Mouse (Mus musculus) spleen, adult 2 months (tissue): Measurements from ENCODE around the gene Dpp6. TPM values are rescaled to one million over a fixed set of nuclear protein-coding genes. Genes with fewer than 3 reads are reported as not detected.

Experiments
- DNase-seq, 2 experiments: peaks; one replicate each; pipeline versions ENCODE4 v3.0.0 to v3.0.0-alpha.2; 2012 to 2021; ENCODE audit warnings: low spot score in 2 of 2, low read depth in 1 of 2
- H3K27ac ChIP-seq: fragments of 200-500 bp; 2 replicates; pipeline ENCODE4 v1.5.1; 2012; ENCODE audit warnings: low read length, inconsistent platforms; ENCODE audit not compliant: insufficient read depth
- H3K27me3 ChIP-seq: fragments of 200-500 bp; 2 replicates; pipeline ENCODE4 v1.6.1; 2012; ENCODE audit warnings: mild to moderate bottlenecking, moderate library complexity, low read length, inconsistent platforms; ENCODE audit not compliant: control insufficient read depth, insufficient read depth
- H3K36me3 ChIP-seq: fragments of 200-500 bp; 2 replicates; pipeline ENCODE4 v1.6.1; 2012; ENCODE audit warnings: mild to moderate bottlenecking, low read length, inconsistent platforms; ENCODE audit not compliant: control insufficient read depth, insufficient read depth
- H3K4me1 ChIP-seq: fragments of 200-500 bp; 2 replicates; pipeline ENCODE4 v1.6.1; 2011; ENCODE audit warnings: inconsistent platforms; ENCODE audit not compliant: control insufficient read depth, insufficient read depth, insufficient read length
- H3K4me3 ChIP-seq: fragments of 200-500 bp; 2 replicates; pipeline ENCODE4 v1.5.1; 2011; ENCODE audit warnings: mild to moderate bottlenecking, inconsistent platforms; ENCODE audit not compliant: insufficient read depth, insufficient read length; ENCODE audit errors: extremely low read depth
- CTCF ChIP-seq: fragments of 200-500 bp; IDR thresholded peaks from 2 replicates; pipeline ENCODE4 v1.5.1; 2011; ENCODE audit warnings: mild to moderate bottlenecking, inconsistent platforms; ENCODE audit not compliant: insufficient read depth, insufficient read length, insufficient replicate concordance; ENCODE audit errors: extremely low read depth
- POLR2A ChIP-seq: fragments of 200-500 bp; IDR thresholded peaks from 2 replicates; pipeline ENCODE4 v1.6.1; 2011; ENCODE audit warnings: low read depth, low read length, inconsistent platforms
- WGBS: fragments of 180-500 bp; shearing (Covaris S2); methylation state at CpG from one replicate; pipeline ENCODE4 v1.1.7; 2018; 5-methylcytosine and 5-hydroxymethylcytosine counted together
- polyA plus RNA-seq: library from polyadenylated mRNA; depleted of rRNA; stranded (reverse); fragments of >200 nt; gene quantifications from 2 replicates; pipeline ENCODE4 v1.2.3, GENCODE M21; 2012

The Dpp6 gene
- polyA plus RNA-seq, 1 experiment: 0.11 TPM

DNA sequence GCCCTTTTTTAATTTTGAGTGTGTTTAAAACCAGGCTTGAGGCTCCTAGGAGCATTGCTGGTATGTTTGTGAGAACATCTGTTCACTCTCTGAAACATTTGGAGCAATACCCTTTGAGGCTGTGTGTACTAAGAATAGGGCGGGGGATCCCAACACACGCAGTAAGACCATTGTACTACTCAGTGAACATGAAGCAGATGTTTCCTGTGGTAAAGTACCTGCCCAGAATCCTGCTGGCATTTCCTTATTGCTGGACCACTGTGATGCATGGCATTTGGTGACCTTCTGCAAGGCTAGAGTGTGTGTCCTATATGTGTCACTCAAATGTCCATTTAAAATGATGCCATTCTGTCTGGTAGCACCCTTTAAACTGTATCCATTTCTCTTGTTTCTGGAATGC lies 854.5 kb downstream of the Dpp6 start:
- DNase-seq: no peak
- Histone ChIP-seq H3K4me1 (no peaks in the 10 kb centered on the region), H3K27ac (no peak overlapping the region), H3K27me3 (no peaks in the 10 kb centered on the region), H3K36me3 (no peaks in the 10 kb centered on the region), H3K4me3 (no peak overlapping the region)
- WGBS: 22% methylated on average over 2 of the region's 2 CpGs
- TF ChIP-seq POLR2A (no peak), CTCF (no peak)

DNA sequence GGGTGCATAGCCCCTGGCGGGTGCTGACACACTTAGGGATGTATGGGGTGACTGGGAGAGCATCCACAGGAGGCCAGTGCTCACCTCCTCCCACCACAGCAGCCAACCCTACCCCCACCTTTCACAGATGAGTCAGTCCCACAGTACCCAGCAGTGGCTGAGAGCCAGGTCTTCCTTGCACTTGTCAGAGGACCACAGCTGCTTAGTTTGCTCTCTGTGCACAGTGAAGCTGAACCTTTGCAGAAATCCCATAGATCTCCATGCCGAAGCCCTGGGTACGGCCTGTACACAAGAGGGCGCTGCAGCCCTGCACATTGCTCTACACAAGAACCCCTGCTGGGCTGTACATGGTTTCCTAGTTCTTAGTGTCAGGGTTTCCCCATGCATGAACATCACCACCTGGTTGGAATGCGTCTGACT lies 860.3 kb downstream of the Dpp6 start:
- no peak for DNase-seq
- Histone ChIP-seq H3K27me3 (no peaks in the 10 kb centered on the region), H3K36me3 (no peaks in the 10 kb centered on the region), H3K4me3 (no peak overlapping the region), H3K4me1 (no peaks in the 10 kb centered on the region), H3K27ac (no peak overlapping the region)
- no peak for TF ChIP-seq CTCF
- TF ChIP-seq POLR2A: no peak
- 62% methylated on average over 5 of the region's 5 CpGs for WGBS

DNA sequence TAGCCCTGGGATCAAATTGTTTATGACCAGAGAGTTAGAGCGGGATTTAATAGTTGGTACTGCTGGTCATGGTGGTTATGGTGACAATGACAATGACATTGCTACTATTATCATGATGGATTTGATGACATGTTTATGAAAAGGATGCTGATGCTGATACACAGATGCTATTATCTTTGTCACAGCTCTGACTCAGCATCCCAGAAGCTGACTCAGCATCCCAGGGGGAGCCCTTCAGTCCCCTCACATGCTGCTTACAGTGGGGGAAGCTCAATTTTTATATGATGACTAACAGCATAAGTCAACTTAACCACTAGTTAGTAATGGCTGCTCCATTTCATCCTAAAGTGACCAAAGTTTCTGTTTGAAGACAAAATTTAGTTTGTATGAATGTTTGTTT lies 862.1 kb downstream of the Dpp6 start:
- no peaks in the 10 kb centered on the region for H3K4me1 ChIP-seq
- no peaks in the 10 kb centered on the region for H3K27me3 ChIP-seq
- TF ChIP-seq POLR2A (no peak), CTCF (no peak)
- no peak for DNase-seq
- no peak overlapping the region for H3K27ac ChIP-seq
- H3K4me3 ChIP-seq: no peak overlapping the region
- no peaks in the 10 kb centered on the region for H3K36me3 ChIP-seq
- 88% methylated on average over 1 of the region's 1 CpGs for WGBS

DNA sequence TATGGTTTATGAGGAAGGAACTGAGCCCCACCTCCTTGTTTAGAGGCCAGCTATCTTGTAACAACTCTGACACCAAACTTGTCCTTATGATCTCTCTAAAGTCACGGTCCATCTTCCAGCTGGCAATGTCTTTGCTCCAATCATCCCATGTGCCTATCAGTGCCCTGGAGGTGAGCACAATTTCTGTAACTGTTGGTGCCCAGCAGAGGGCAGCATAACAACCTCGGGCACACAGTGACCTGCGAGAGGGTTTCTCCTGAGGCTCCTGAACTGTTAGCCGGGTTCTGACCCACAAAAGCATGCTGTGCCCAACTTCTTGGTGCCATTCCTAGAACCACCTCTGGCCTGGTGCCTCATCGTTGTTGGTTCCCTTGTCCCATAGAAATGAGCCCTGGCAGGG lies 863.5 kb downstream of the Dpp6 start:
- Histone ChIP-seq H3K4me1 (no peaks in the 10 kb centered on the region), H3K27ac (no peak overlapping the region), H3K36me3 (no peaks in the 10 kb centered on the region), H3K4me3 (no peak overlapping the region), H3K27me3 (no peaks in the 10 kb centered on the region)
- 35% methylated on average over 5 of the region's 5 CpGs for WGBS
- TF ChIP-seq POLR2A: no peak
- no peak for TF ChIP-seq CTCF
- DNase-seq: no peak

DNA sequence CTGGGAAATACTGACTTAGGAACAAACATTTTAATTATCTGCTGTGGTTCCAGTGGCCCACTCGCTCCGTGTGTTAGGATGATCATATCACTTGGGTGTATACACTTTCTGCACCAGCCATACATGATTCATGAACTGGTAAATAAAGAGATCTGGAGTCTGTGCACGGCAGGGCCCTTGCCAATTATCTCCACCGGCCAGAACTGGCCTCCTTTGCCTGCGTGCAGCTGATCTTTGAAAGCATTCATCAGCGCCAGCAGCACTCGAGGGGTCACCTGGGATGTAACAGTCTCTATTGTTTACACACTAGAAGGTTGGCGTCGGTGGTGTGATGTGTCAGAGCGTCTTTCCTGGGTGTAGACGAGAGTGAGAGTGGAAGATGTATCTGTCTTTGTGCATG lies 868.2 kb downstream of the Dpp6 start:
- no peaks in the 10 kb centered on the region for H3K4me1 ChIP-seq
- no peak overlapping the region for H3K4me3 ChIP-seq
- H3K27ac ChIP-seq: no peak overlapping the region
- TF ChIP-seq POLR2A: no peak
- TF ChIP-seq CTCF: no peak
- 77% methylated on average over 11 of the region's 11 CpGs for WGBS
- H3K36me3 ChIP-seq: no peaks in the 10 kb centered on the region
- H3K27me3 ChIP-seq: no peaks in the 10 kb centered on the region
- no peak for DNase-seq

DNA sequence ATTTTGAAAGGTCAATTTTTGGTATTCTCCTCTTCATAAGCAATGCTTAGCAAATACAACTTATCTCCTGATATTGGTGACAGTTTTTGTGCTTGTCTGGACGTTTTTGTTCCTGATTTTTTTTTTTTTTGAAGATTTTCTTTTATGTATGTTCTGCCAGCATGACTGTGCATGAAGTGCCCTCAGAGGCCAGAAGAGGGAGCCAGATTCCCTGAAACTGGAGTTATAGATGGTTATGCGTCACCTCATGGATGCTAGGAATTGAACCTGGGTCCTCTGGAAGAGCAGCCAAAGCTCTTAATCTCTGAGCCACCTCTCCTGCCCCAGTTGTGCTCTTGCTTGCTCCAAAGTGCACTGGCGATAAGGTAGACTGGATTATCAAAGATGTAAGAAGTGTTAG lies 868.9 kb downstream of the Dpp6 start:
- WGBS: 65% methylated on average over 3 of the region's 3 CpGs
- Histone ChIP-seq H3K36me3 (no peaks in the 10 kb centered on the region), H3K4me1 (no peaks in the 10 kb centered on the region), H3K27ac (no peak overlapping the region), H3K4me3 (no peak overlapping the region), H3K27me3 (no peaks in the 10 kb centered on the region)
- TF ChIP-seq POLR2A (no peak), CTCF (no peak)
- no peak for DNase-seq

DNA sequence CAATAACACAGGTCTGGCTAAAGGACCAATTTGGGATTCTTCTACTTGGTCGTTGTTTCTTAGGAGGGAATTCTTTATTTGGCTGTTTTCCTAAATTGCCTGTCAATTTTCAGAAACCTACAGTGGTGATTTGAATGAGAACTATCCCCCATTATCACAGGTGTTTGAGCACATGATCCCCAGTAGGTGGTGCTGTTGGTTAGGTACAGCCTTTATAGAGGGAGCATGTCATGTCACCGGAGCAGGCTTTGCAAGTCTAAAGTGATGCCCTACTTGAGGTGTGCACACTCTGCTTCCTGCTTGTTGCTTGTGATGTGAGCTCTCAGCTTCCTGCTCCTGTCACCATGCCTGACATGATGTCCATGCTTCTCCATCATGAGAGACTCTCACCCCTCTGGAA lies 870.3 kb downstream of the Dpp6 start:
- no peaks in the 10 kb centered on the region for H3K4me1 ChIP-seq

DNA sequence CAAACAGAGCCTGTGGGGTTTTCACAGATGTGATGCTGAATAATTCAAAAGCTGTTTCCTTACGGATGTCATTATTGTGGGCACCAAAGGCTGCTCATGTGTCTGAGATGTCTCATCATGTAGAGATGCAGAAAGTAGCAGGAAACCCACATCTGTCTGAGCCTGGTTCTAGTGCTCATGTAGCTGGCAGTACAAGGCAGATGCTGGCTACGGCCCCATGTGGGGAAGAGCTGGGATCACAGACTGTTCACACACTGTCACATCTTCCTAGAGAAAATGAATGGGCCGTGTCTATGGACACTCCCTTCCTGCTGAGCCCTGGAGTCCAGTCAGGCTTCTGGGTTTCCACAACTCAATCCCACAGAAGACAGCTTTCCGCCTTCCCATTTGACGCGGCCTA lies 885.5 kb downstream of the Dpp6 start:
- DNase-seq: no peak
- no peak for TF ChIP-seq POLR2A
- TF ChIP-seq CTCF: no peak
- 94% methylated on average over 6 of the region's 6 CpGs for WGBS
- Histone ChIP-seq H3K27me3 (no peaks in the 10 kb centered on the region), H3K4me3 (no peak overlapping the region), H3K36me3 (no peaks in the 10 kb centered on the region), H3K4me1 (no peaks in the 10 kb centered on the region), H3K27ac (no peak overlapping the region)

More for the DNA sequence above, 870.3 kb downstream of the Dpp6 start:
- TF ChIP-seq CTCF: no peak
- no peak for TF ChIP-seq POLR2A
- DNase-seq: no peak
- no peak overlapping the region for H3K4me3 ChIP-seq
- H3K27ac ChIP-seq: no peak overlapping the region
- no peaks in the 10 kb centered on the region for H3K36me3 ChIP-seq
- H3K27me3 ChIP-seq: no peaks in the 10 kb centered on the region
- WGBS: 83% methylated on average over 2 of the region's 2 CpGs
